Comparison of ENCODE assay signal across 8 mouse cellular contexts in genomic region chr9:96971625-96972404, GRCm38 (mm10). TPM values are rescaled to one million over a fixed set of nuclear protein-coding genes. Genes with fewer than 3 reads are reported as not detected.
DNase-seq lines count a peak whose midpoint lies in the region; ATAC-seq lines count a peak whose summit lies in the region.

No protein-coding gene starts in this region.

- H3K4me3 ChIP-seq in hindbrain, embryonic 16.5 days (ENCODE audit: low read length), result no peak overlapping the region
- no peak overlapping the region for H3K4me3 ChIP-seq in midbrain, embryonic 10.5 days

- H3K4me2 ChIP-seq in hindbrain, embryonic 16.5 days (ENCODE audit: low read length), result no peak overlapping the region

- H3K27ac ChIP-seq in hindbrain, embryonic 16.5 days (ENCODE audit: low read depth, low read length), result peak overlapping the region; percentile 62
- H3K27ac ChIP-seq in midbrain, embryonic 10.5 days (replicated peaks), result peak overlapping the region; percentile 78

- peak overlapping the region; percentile 24; the same call in 1 of the 2 replicates for H3K9ac ChIP-seq in hindbrain, embryonic 16.5 days (ENCODE audit: low read depth, low read length)

- DNase-seq in MN1 (ENCODE audit: low spot score) (peak; percentile 56), adipocyte (ENCODE audit: low spot score) (peak; percentile 3)
- DNase-seq in gastrocnemius, postnatal 36 days, result peak; percentile 61 to 71
- DNase-seq in midbrain, embryonic 10.5 days (ENCODE audit: low spot score), result peak; percentile 68
- DNase-seq in cerebellum, postnatal 25 days, result no peak
- no peak for DNase-seq in thymus, adult 18-20 months

- H3K4me1 ChIP-seq in hindbrain, embryonic 16.5 days (ENCODE audit: control insufficient read depth, insufficient read depth, low read depth, low read length), result peaks cover 18% of the 10 kb centered on the region
- peaks cover 79% of the 10 kb centered on the region for H3K4me1 ChIP-seq in midbrain, embryonic 10.5 days

- no peaks in the 10 kb centered on the region for H3K36me3 ChIP-seq in hindbrain, embryonic 16.5 days (ENCODE audit: control insufficient read depth, insufficient read depth, low read length)
- H3K36me3 ChIP-seq in midbrain, embryonic 10.5 days, result peaks cover 82% of the 10 kb centered on the region

- WGBS in hindbrain, embryonic 16.5 days, result 37% methylated on average over 9 of the region's 9 CpGs
- WGBS in midbrain, embryonic 10.5 days, result 38% methylated on average over 9 of the region's 9 CpGs

- H3K9me3 ChIP-seq in hindbrain, embryonic 16.5 days (ENCODE audit: control insufficient read depth, low read length), result no peaks in the 10 kb centered on the region
- H3K9me3 ChIP-seq in midbrain, embryonic 10.5 days (replicated peaks), result no peaks in the 10 kb centered on the region

- intact Hi-C loops in gastrocnemius, postnatal 36 days (cut with DNase I), result no loop called here

- ATAC-seq in hindbrain, embryonic 16.5 days, result peak; percentile 83
- no peak for ATAC-seq in activated CD4-positive, CD25-positive, alpha-beta regulatory T cell, adult 4 months

- no peaks in the 10 kb centered on the region for H3K27me3 ChIP-seq in hindbrain, embryonic 16.5 days (replicated peaks; ENCODE audit: control insufficient read depth, insufficient read depth, low read length)
- H3K27me3 ChIP-seq in midbrain, embryonic 10.5 days (ENCODE audit: low read depth, poor library complexity, severe bottlenecking), result 0 out of 2 replicates have a peak, but pooled peaks cover 15% of the 10 kb centered on the region

RNA-seq across cellular contexts. Expression of gene Spsb4, which starts 46.8 kb away (rescaled TPM):
- 1 to 10 TPM; 1.4 to 4.1 TPM for total RNA-seq in gastrocnemius, postnatal 36 days (2021)
- polyA plus RNA-seq in hindbrain, embryonic 16.5 days (2015; fragmentation: Nextera tagmentation; extraction: Ambion mirVana), result 39.8 and 42.4 TPM in 2 replicates
- polyA plus RNA-seq in midbrain, embryonic 10.5 days (2016; fragmentation: Nextera tagmentation; extraction: Ambion mirVana), result 174 and 175 TPM in 2 replicates
- under 1 TPM in 1 of 2 experiments, not detected in 1; 0.22 TPM for polyA plus RNA-seq in activated CD4-positive, CD25-positive, alpha-beta regulatory T cell, adult 4 months (2017; shearing (Covaris generic))

Comparison
In these comparisons a context has a peak if more than half of its experiments do, and no peak if none do; other contexts are left out.
1. DNase-seq: peak in MN1 (single experiment), adipocyte (single experiment), gastrocnemius, postnatal 36 days (2 of 2) and midbrain, embryonic 10.5 days (single experiment); none in cerebellum, postnatal 25 days (0 of 2) and thymus, adult 18-20 months (0 of 2).
2. RNA of gene Spsb4, which starts 46.8 kb away (polyA plus RNA-seq): 174 to 175 TPM in midbrain, embryonic 10.5 days and 39.8 to 42.4 TPM in hindbrain, embryonic 16.5 days; 0.22 TPM in activated CD4-positive, CD25-positive, alpha-beta regulatory T cell, adult 4 months; every median in the first group is over 10 times any median in the second.